Mouse (Mus musculus) cortical plate, adult 2 months (tissue): Measurements from ENCODE around the gene Zcchc2.

Source experiments
- CTCF ChIP-seq: fragments of 200-500 bp; IDR thresholded peaks from 2 replicates; pipeline ENCODE4 v1.5.1; 2011; ENCODE audit warnings: mild to moderate bottlenecking, control low read depth, low read length; ENCODE audit not compliant: insufficient read depth; ENCODE audit errors: extremely low read depth
- POLR2A ChIP-seq: fragments of 200-500 bp; IDR thresholded peaks from 2 replicates; pipeline ENCODE4 v1.6.1; 2011; ENCODE audit warnings: mild to moderate bottlenecking, low read length, control low read depth; ENCODE audit not compliant: insufficient read depth; ENCODE audit errors: extremely low read depth

GRCm38 (mm10) chr1:106024254-106024653 is 34.0 kb downstream of the Zcchc2 start:
- TF ChIP-seq POLR2A (no peak), CTCF (no peak)
